Mouse (Mus musculus): ENCODE measurements around the gene Stat5a. TPM values are rescaled to one million over a fixed set of nuclear protein-coding genes. Genes with fewer than 3 reads are reported as not detected.
A peak's percentile ranks its signal among the peaks of the same experiment; 100 is the strongest.

The Stat5a gene
- total and polyA plus RNA-seq, 3 experiments: 17.5 to 23.6 (median 23.0) TPM

DNA sequence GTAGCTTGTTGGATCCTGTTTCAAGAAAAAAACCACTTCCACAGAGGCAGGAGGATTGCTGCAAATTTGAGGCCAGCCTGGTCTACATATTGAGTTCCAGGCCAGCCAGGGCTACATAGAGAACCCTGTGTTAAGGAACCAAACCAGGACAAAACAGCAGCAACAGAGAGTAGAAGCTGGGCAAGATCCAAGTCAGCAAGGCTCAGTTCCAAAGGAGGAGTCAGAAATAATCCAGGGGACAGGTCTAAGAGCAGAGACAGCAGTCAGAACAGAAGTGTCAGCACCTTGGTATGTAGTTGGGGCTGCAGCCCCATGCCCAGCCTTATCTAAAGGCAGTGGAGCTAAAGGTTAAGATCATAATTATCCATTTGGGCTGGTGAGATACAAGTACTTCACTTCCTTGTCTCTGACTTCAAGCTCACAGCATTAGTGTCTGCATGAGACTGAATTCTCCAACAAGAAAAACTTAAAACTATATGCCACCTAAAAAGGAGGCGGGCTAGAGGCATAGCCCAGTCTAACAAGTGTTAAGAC lies 65.3 kb downstream of the Stat5a start:
- Histone ChIP-seq H3K27me3 (replicated peaks) (no peaks in the 10 kb centered on the region), H3K27ac (ENCODE audit: insufficient read depth, low read depth) (no peak overlapping the region), H3K79me2 (replicated peaks; ENCODE audit: control insufficient read depth, extremely low read depth, insufficient read depth, poor library complexity, severe bottlenecking) (peaks cover 31% of the 10 kb centered on the region), H3K4me3 (replicated peaks in 1 of 3; ENCODE audit: low read depth in 2 of 3, low read length in 2 of 3, poor library complexity in 1 of 3) (no peak overlapping the region), H3K4me2 (ENCODE audit: insufficient read depth, low read depth, poor library complexity, severe bottlenecking) (no peak overlapping the region), H3K9ac (ENCODE audit: insufficient read depth, low read depth) (no peak overlapping the region), H3K9me3 (replicated peaks; ENCODE audit: low read length) (no peaks in the 10 kb centered on the region), H3K4me1 (ENCODE audit: control insufficient read depth in 1 of 2, insufficient read depth in 2 of 2) (peaks cover 11 to 26% of the 10 kb centered on the region in 2 experiments), H3K36me3 (replicated peaks in 1 of 2; ENCODE audit: control insufficient read depth in 1 of 2, insufficient read depth in 1 of 2, low read length in 1 of 2) (peaks cover 12 to 53% of the 10 kb centered on the region in 2 experiments)
- DNase-seq (ENCODE audit: extremely low read depth): no peak
- TF ChIP-seq SMC3 (IDR thresholded peaks at IDR 0.05; ENCODE audit: low read depth, low read length): no peak
- dilution Hi-C loops (cut with MboI; ENCODE audit: extremely low pct_ligation_motif_present, extremely low pct_unique_long_range_greater_than_20kb, low sequenced_read_pairs): no loop called here
- in situ Hi-C loops (cut with MboI; ENCODE audit: low pct_ligation_motif_present, low pct_unique_long_range_greater_than_20kb, low sequenced_read_pairs): no loop called here

DNA sequence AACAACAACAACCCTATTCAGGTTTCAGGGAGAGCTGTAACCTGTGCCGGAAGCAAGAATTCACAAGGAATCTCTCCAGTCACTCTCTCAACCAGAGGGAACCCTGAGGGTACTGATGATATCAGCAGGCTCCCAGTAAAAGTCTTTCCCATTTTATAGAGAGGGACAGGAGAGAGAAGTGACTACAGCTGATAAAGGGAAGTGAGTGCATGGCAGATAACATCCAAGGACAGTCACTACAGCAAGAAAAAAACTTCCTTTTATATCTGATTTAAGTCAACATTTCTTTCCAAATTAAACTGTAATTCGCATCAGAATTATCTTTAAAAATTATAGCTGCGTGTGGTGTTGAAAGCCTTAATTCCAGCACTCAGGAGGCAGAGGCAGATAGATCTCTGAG lies 68.2 kb downstream of the Stat5a start:
- H3K9ac ChIP-seq (ENCODE audit: insufficient read depth, low read depth): no peak overlapping the region
- no peaks in the 10 kb centered on the region for H3K9me3 ChIP-seq (replicated peaks; ENCODE audit: low read length)
- H3K4me2 ChIP-seq (ENCODE audit: insufficient read depth, low read depth, poor library complexity, severe bottlenecking): no peak overlapping the region
- H3K27ac ChIP-seq (ENCODE audit: insufficient read depth, low read depth): no peak overlapping the region
- peaks cover 9 to 21% of the 10 kb centered on the region in 2 experiments for H3K4me1 ChIP-seq (ENCODE audit: control insufficient read depth in 1 of 2, insufficient read depth in 2 of 2)
- TF ChIP-seq MAZ (IDR thresholded peaks at IDR 0.05; ENCODE audit: low read depth, low read length) (no peak), GABPA (IDR thresholded peaks at IDR 0.05; ENCODE audit: insufficient replicate concordance, low read depth, low read length) (no peak), BHLHE40 (IDR thresholded peaks at IDR 0.05; ENCODE audit: low read depth, low read length) (no peak), CTCF (conservative IDR thresholded peaks at IDR 0.05 in 1 of 2, IDR thresholded peaks at IDR 0.05 in 1 of 2; ENCODE audit: low read depth in 2 of 2, low read length in 2 of 2) (no peak), NELFE (IDR thresholded peaks at IDR 0.05; ENCODE audit: low read depth, low read length) (no peak), HCFC1 (IDR thresholded peaks at IDR 0.05; ENCODE audit: low read depth, low read length) (no peak), ZKSCAN1 (IDR thresholded peaks at IDR 0.05; ENCODE audit: borderline replicate concordance, low read depth, low read length) (no peak), MYC (IDR thresholded peaks at IDR 0.05; ENCODE audit: low read depth, low read length) (no peak)
- peaks cover 49% of the 10 kb centered on the region for H3K79me2 ChIP-seq (replicated peaks; ENCODE audit: control insufficient read depth, extremely low read depth, insufficient read depth, poor library complexity, severe bottlenecking)
- in situ Hi-C loops (cut with MboI; ENCODE audit: low pct_ligation_motif_present, low pct_unique_long_range_greater_than_20kb, low sequenced_read_pairs): no loop called here
- no peak for DNase-seq (ENCODE audit: extremely low read depth)
- peaks cover 8 to 47% of the 10 kb centered on the region in 2 experiments for H3K36me3 ChIP-seq (replicated peaks in 1 of 2; ENCODE audit: control insufficient read depth in 1 of 2, insufficient read depth in 1 of 2, low read length in 1 of 2)
- H3K27me3 ChIP-seq (replicated peaks): no peaks in the 10 kb centered on the region
- dilution Hi-C loops (cut with MboI; ENCODE audit: extremely low pct_ligation_motif_present, extremely low pct_unique_long_range_greater_than_20kb, low sequenced_read_pairs): no loop called here
- no peak overlapping the region for H3K4me3 ChIP-seq (replicated peaks in 1 of 3; ENCODE audit: low read depth in 2 of 3, low read length in 2 of 3, poor library complexity in 1 of 3)

DNA sequence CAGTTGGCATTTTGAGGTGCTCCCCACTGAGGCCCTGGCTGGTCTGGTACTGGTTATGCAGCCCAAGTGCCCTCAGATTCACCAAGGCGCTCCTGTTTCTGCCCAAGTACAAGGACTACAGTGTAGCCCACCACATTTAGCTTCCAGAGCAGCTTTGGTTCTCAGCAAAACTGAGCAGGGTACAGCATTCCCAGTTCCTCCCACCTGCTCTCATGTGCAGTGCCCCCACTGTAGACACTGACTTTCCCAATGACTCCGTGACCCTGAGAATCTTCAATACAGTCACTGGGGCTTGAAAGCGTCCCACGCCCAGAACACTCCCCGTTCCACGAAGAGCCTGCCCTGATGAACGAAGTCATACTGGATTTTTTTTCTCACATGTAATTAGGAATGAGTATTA lies 71.5 kb downstream of the Stat5a start:
- H3K27ac ChIP-seq (ENCODE audit: insufficient read depth, low read depth): no peak overlapping the region
- no peak overlapping the region for H3K4me3 ChIP-seq (replicated peaks in 1 of 3; ENCODE audit: low read depth in 2 of 3, low read length in 2 of 3, poor library complexity in 1 of 3)
- TF ChIP-seq ZMIZ1 (IDR thresholded peaks at IDR 0.05; ENCODE audit: low read depth, low read length) (no peak), CHD2 (IDR thresholded peaks at IDR 0.05; ENCODE audit: low read length) (no peak; the same call in 1 of the 2 replicates), MAFK (IDR thresholded peaks at IDR 0.05; ENCODE audit: insufficient replicate concordance, low read length) (no peak), GABPA (IDR thresholded peaks at IDR 0.05; ENCODE audit: insufficient replicate concordance, low read depth, low read length) (no peak), RCOR1 (conservative IDR thresholded peaks at IDR 0.05; ENCODE audit: low read depth, low read length) (no peak), EP300 (IDR thresholded peaks at IDR 0.05; ENCODE audit: low read length) (no peak), ETS1 (conservative IDR thresholded peaks at IDR 0.05; ENCODE audit: low read depth, low read length) (no peak), JUND (conservative IDR thresholded peaks at IDR 0.05; ENCODE audit: low read depth, low read length) (no peak), ZKSCAN1 (IDR thresholded peaks at IDR 0.05; ENCODE audit: borderline replicate concordance, low read depth, low read length) (no peak), MEF2A (IDR thresholded peaks at IDR 0.05; ENCODE audit: borderline replicate concordance, low read depth, low read length) (no peak)
- no peaks in the 10 kb centered on the region for H3K9me3 ChIP-seq (replicated peaks; ENCODE audit: low read length)
- in situ Hi-C loops (cut with MboI; ENCODE audit: low pct_ligation_motif_present, low pct_unique_long_range_greater_than_20kb, low sequenced_read_pairs) (no loop called here), dilution Hi-C loops (cut with MboI; ENCODE audit: extremely low pct_ligation_motif_present, extremely low pct_unique_long_range_greater_than_20kb, low sequenced_read_pairs) (no loop called here)
- peaks cover 56% of the 10 kb centered on the region for H3K79me2 ChIP-seq (replicated peaks; ENCODE audit: control insufficient read depth, extremely low read depth, insufficient read depth, poor library complexity, severe bottlenecking)
- no peak for DNase-seq (ENCODE audit: extremely low read depth)
- H3K4me2 ChIP-seq (ENCODE audit: insufficient read depth, low read depth, poor library complexity, severe bottlenecking): peak overlapping the region; percentile 96
- H3K36me3 ChIP-seq (replicated peaks in 1 of 2; ENCODE audit: control insufficient read depth in 1 of 2, insufficient read depth in 1 of 2, low read length in 1 of 2): peaks cover 2 to 46% of the 10 kb centered on the region in 2 experiments
- H3K4me1 ChIP-seq (ENCODE audit: control insufficient read depth in 1 of 2, insufficient read depth in 2 of 2): peaks cover 18 to 43% of the 10 kb centered on the region in 2 experiments
- H3K9ac ChIP-seq (ENCODE audit: insufficient read depth, low read depth): peak overlapping the region; percentile 86; the same call in 1 of the 2 replicates
- H3K27me3 ChIP-seq (replicated peaks): no peaks in the 10 kb centered on the region
